Mouse (Mus musculus) thymus, postnatal 36 days (tissue): ENCODE data around the gene Rita1.

Source experiments
- DNase-seq, 2 experiments: peaks; one replicate each; pipeline ENCODE4 v3.0.0; 2022; ENCODE audit warnings: mixed read lengths in 2 of 2

Gene Rita1

GRCm38 (mm10) chr5:120570289-120570897, 42.0 kb downstream of the Rita1 start:
- no peak for DNase-seq

- DNase-seq, result no peak
Measured at GRCm38 (mm10) chr5:120569791-120570190, 42.6 kb downstream of the Rita1 start.

- DNase-seq, result no peak
Measured at GRCm38 (mm10) chr5:120568964-120569363, 43.4 kb downstream of the Rita1 start.

- no peak for DNase-seq
Measured at GRCm38 (mm10) chr5:120568336-120568768, 44.0 kb downstream of the Rita1 start.

GRCm38 (mm10) chr5:120567761-120568211, 44.6 kb downstream of the Rita1 start:
- DNase-seq, result no peak

GRCm38 (mm10) chr5:120567253-120567701, 45.1 kb downstream of the Rita1 start:
- no peak for DNase-seq

- DNase-seq, result no peak
Measured at GRCm38 (mm10) chr5:120566681-120567252, 45.6 kb downstream of the Rita1 start.

- DNase-seq, result no peak
Measured at GRCm38 (mm10) chr5:120566101-120566500, 46.3 kb downstream of the Rita1 start.

GRCm38 (mm10) chr5:120565171-120565905, 47.1 kb downstream of the Rita1 start:
- DNase-seq, result no peak

- DNase-seq, result no peak
Measured at GRCm38 (mm10) chr5:120563914-120564311, 48.5 kb downstream of the Rita1 start.

GRCm38 (mm10) chr5:120562956-120563913, 49.2 kb downstream of the Rita1 start:
- no peak for DNase-seq

GRCm38 (mm10) chr5:120560616-120561311, 51.6 kb downstream of the Rita1 start:
- DNase-seq, result no peak

GRCm38 (mm10) chr5:120560129-120560615, 52.2 kb downstream of the Rita1 start:
- DNase-seq, result no peak

GRCm38 (mm10) chr5:120558762-120559161, 53.6 kb downstream of the Rita1 start:
- DNase-seq, result no peak

GRCm38 (mm10) chr5:120558041-120558440, 54.3 kb downstream of the Rita1 start:
- DNase-seq, result no peak

- DNase-seq, result no peak
Measured at GRCm38 (mm10) chr5:120555871-120556270, 56.5 kb downstream of the Rita1 start.

GRCm38 (mm10) chr5:120550673-120551072, 61.7 kb downstream of the Rita1 start:
- no peak for DNase-seq

GRCm38 (mm10) chr5:120550137-120550536, 62.3 kb downstream of the Rita1 start:
- no peak for DNase-seq

GRCm38 (mm10) chr5:120548236-120548850, 64.0 kb downstream of the Rita1 start:
- no peak for DNase-seq
